8 mouse cellular contexts compared by ENCODE assay signal in the genomic region with DNA sequence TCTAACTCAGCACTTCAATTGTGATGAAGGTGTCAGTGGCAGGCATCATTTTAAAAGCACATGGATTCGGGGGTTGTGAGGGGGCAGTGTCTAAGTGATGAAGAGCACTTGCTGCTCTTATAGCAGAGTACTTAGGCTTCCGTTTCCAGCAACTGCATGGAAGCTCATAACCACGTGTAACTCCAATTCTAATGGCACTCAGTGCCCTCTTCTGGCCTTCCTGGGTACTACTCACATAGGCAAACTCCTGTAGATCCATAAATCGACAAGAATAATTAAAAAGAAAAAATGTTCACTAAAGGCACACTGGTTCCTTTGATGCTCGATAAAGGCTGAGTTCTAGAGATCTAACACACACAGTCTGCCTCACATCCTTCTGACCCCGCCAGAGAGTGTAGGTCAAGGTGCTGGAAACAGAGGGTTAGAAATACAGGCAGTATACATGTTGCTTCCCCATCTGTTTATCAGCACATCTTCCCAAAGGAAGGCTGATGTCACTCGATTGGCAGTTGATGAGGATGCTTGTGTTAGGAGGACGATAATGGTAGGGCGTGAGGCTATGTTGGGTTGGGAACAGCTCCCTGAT.
DNase-seq lines count a peak whose midpoint lies in the region; ATAC-seq and TF ChIP-seq lines count a peak whose summit lies in the region.

No protein-coding gene starts in this region.

- no peak overlapping the region for H3K4me2 ChIP-seq in limb, embryonic 14.5 days (replicated peaks; ENCODE audit: low read depth, low read length, severe bottlenecking)
- no peak overlapping the region for H3K4me2 ChIP-seq in neural tube, embryonic 12.5 days (replicated peaks)

- TF ChIP-seq CTCF in cortical plate, adult 2 months (IDR thresholded peaks at IDR 0.05; ENCODE audit: extremely low read depth, insufficient read depth, low read length): peak; percentile 66

- H3K36me3 ChIP-seq in limb, embryonic 14.5 days (ENCODE audit: control insufficient read depth, insufficient read depth, low read length): peaks cover 3% of the 10 kb centered on the region; the same call in 1 of the 2 replicates
- 0 out of 2 replicates have a peak, but pooled peaks cover 3% of the 10 kb centered on the region for H3K36me3 ChIP-seq in neural tube, embryonic 12.5 days

- H3K27me3 ChIP-seq in limb, embryonic 14.5 days (ENCODE audit: control insufficient read depth, insufficient read depth, low read length): no peaks in the 10 kb centered on the region
- no peaks in the 10 kb centered on the region for H3K27me3 ChIP-seq in neural tube, embryonic 12.5 days (replicated peaks)

- DNase-seq in urinary bladder, postnatal 14 days (ENCODE audit: low spot score): peak; percentile 60
- DNase-seq in urinary bladder, postnatal 10 days (ENCODE audit: low spot score): no peak
- peak; percentile 67 for DNase-seq in adipocyte (ENCODE audit: low spot score)
- DNase-seq in induced T-regulatory cell, adult 2 months (ENCODE audit: low read depth): peak; percentile 64
- peak; percentile 19 for DNase-seq in limb, embryonic 14.5 days (ENCODE audit: low spot score)

- no peaks in the 10 kb centered on the region for H3K4me1 ChIP-seq in cortical plate, adult 2 months (ENCODE audit: control insufficient read depth, insufficient read depth, low read length)
- H3K4me1 ChIP-seq in limb, embryonic 14.5 days (ENCODE audit: control insufficient read depth, insufficient read depth, low read length): peaks cover 6% of the 10 kb centered on the region; the same call in 1 of the 2 replicates
- H3K4me1 ChIP-seq in neural tube, embryonic 12.5 days: peaks cover 7% of the 10 kb centered on the region; the same call in 1 of the 2 replicates

- H3K27ac ChIP-seq in cortical plate, adult 2 months (ENCODE audit: insufficient read depth, low read length): no peak overlapping the region
- H3K27ac ChIP-seq in limb, embryonic 14.5 days (replicated peaks; ENCODE audit: low read depth, low read length): no peak overlapping the region
- H3K27ac ChIP-seq in neural tube, embryonic 12.5 days: no peak overlapping the region

- H3K9ac ChIP-seq in limb, embryonic 14.5 days (ENCODE audit: low read depth, low read length, severe bottlenecking): no peak overlapping the region
- no peak overlapping the region for H3K9ac ChIP-seq in neural tube, embryonic 12.5 days

- no peak for ATAC-seq in limb, embryonic 14.5 days (ENCODE audit: low FRiP score, low read depth)
- ATAC-seq in neural tube, embryonic 12.5 days (ENCODE audit: low FRiP score, low read depth): peak; percentile 37; the same call in 1 of the 2 replicates
- no peak for ATAC-seq in inflammation-experienced regulatory T-cells, adult 6 months

- H3K4me3 ChIP-seq in cortical plate, adult 2 months (ENCODE audit: insufficient read depth, low read length): no peak overlapping the region
- no peak overlapping the region for H3K4me3 ChIP-seq in limb, embryonic 14.5 days (replicated peaks; ENCODE audit: low read length)
- H3K4me3 ChIP-seq in neural tube, embryonic 12.5 days: no peak overlapping the region

- WGBS in limb, embryonic 14.5 days: 57% methylated on average over 9 of the region's 9 CpGs
- 61% methylated on average over 9 of the region's 9 CpGs for WGBS in neural tube, embryonic 12.5 days

- no peaks in the 10 kb centered on the region for H3K9me3 ChIP-seq in limb, embryonic 14.5 days (ENCODE audit: control insufficient read depth, low read length)
- H3K9me3 ChIP-seq in neural tube, embryonic 12.5 days: no peaks in the 10 kb centered on the region

- no peak for TF ChIP-seq POLR2A in cortical plate, adult 2 months (IDR thresholded peaks at IDR 0.05; ENCODE audit: extremely low read depth, insufficient read depth, low read length)
- no peak for TF ChIP-seq POLR2A in limb, embryonic 14.5 days (IDR thresholded peaks at IDR 0.05; ENCODE audit: borderline replicate concordance, extremely low read depth, insufficient read depth, insufficient read length)
